Mouse (Mus musculus) thymus, postnatal 0 days (tissue): ENCODE results near the gene Maz. TPM values are rescaled to one million over a fixed set of nuclear protein-coding genes. Genes with fewer than 3 reads are reported as not detected.

Source experiments
- DNase-seq: peaks from one replicate; pipeline ENCODE4 v3.0.0-alpha.2; 2015; ENCODE audit warnings: low spot score
- polyA plus RNA-seq: library from polyadenylated mRNA; unstranded; fragments of >200 nt; fragmentation: Nextera tagmentation; extraction: Ambion mirVana; gene quantifications from 2 replicates; pipeline ENCODE4 v1.2.1, GENCODE M21; 2015

Maz gene
- polyA plus RNA-seq, 1 experiment from 2014 or later, result 132 TPM

DNA sequence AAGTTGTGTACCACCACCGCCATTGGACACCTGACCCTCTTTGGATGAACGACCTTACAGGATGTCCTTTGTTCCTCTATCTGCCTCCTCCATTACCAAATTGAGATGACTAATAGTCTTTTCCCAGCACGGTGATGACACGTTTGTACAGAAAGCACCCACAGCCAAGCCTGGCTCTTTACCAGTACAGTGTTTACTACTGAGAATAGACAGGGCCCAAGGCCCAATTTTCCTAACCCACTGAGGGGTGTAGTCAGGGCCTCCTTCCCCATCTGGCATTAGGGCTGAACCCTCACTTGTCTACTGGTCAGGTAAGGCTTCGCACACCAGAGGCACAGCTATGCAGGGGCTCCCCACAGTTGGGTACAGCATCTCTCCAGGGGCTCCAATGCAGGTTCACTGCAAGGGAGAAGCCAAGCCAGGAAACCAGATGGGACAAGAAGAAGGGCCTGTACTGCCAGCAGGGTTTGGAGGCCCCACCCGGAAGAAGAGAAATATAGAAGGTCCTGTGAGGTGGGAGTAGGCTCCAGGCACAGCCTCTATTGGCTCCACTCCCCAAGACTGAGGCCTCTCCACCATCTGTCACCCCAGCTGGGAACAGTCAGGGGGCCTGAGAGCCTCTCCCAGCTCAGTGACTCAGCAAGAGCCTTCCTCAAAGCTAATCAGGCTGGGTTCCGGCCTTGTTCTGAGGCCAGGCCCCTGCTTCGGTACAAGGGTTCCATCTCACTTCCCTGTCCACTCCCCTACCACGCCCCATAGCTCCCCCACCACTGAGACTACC lies 18.4 kb downstream of the Maz start:
- peak; percentile 21 for DNase-seq

GRCm38 (mm10) chr7:127007313-127008024 lies 19.4 kb downstream of the Maz start:
- DNase-seq, result no peak

GRCm38 (mm10) chr7:127004122-127004875 lies 22.5 kb downstream of the Maz start:
- no peak for DNase-seq

DNA sequence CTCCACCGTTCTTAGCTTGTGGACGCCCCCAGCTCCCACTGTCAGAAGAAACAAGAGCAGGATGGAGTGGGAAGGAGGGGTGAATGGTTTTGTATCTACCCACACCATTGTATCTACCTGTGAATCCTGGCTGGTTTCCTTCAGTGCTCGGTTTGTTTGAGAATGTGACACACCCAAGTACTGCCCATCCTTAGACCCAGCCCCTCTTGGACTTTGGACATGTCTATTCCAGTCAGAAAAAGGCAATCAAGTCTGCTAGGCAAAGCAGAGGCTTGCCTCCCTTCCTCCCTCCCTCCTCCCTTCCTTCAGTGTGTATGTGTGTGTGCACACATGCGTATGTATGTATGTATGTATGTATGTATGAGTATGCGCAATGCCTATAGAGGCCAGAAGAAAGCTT lies 23.2 kb downstream of the Maz start:
- no peak for DNase-seq

- peak; percentile 42 for DNase-seq
Observed at GRCm38 (mm10) chr7:126999568-126999967, 27.3 kb downstream of the Maz start.

DNA sequence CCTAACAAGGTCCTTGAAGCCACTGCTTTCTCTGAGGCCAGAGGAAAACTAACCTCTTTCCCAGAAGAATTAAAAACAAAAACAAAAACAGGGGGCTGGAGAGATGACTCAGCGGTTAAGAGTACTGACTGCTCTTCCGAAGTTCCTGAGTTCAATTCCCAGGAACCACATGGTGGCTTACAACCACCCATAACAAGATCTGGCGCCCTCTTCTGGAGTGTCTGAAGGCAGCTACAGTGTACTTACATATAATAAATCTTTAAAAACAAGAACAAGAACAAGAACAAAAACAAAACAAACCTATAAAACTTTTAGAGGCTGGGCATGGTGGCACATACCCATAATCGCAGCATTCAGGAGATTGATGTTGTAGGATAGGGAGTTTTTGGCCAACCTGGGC lies 30.4 kb downstream of the Maz start:
- DNase-seq, result no peak

DNA sequence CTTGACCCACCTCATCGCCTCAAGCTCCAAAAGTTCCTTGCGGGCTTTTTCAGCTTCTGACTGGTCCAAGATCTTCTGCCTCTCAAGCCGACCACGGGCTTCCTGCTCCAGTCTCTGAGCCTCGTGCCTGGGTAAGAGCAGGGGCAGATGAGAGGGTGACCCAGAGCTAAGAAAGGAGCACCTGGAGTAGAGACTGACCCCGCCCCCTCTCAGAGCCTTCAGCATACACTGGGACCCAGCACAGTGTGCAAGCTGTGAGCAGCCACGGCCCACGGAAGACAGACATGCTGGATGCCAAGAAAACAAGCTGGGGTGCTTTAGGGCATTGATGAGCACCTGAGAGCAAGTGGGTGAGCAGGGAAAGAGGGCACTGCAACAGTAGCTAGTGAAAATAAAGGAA lies 38.0 kb downstream of the Maz start:
- no peak for DNase-seq

- DNase-seq, result peak; percentile 32
Observed at GRCm38 (mm10) chr7:126986319-126986718, 40.5 kb downstream of the Maz start.

GRCm38 (mm10) chr7:126984667-126985444 lies 42.0 kb downstream of the Maz start:
- DNase-seq, result no peak

- no peak for DNase-seq
Observed at GRCm38 (mm10) chr7:126983113-126983512, 43.7 kb downstream of the Maz start.

DNA sequence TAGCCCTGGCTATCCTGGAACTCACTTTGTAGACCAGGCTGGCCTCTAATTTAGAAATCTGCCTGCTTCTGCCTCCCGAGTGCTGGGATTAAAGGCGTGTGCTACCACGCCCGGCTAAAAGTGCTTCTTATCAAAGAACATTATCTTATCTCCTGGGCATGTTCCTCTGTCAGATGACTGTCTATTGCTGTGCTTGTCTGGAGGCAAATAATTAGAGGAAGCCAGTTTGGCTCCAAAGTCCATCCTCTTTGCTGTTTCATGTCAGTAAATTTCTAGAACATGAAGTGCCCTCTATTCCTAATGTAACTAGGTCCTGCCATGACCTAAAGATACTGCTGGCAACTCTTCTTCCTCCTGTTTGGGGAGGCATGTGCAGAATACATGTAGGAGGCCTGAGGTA lies 44.8 kb downstream of the Maz start:
- no peak for DNase-seq

GRCm38 (mm10) chr7:126981601-126982000 lies 45.2 kb downstream of the Maz start:
- DNase-seq, result no peak

- no peak for DNase-seq
Observed at GRCm38 (mm10) chr7:126978841-126979240, 48.0 kb downstream of the Maz start.

DNA sequence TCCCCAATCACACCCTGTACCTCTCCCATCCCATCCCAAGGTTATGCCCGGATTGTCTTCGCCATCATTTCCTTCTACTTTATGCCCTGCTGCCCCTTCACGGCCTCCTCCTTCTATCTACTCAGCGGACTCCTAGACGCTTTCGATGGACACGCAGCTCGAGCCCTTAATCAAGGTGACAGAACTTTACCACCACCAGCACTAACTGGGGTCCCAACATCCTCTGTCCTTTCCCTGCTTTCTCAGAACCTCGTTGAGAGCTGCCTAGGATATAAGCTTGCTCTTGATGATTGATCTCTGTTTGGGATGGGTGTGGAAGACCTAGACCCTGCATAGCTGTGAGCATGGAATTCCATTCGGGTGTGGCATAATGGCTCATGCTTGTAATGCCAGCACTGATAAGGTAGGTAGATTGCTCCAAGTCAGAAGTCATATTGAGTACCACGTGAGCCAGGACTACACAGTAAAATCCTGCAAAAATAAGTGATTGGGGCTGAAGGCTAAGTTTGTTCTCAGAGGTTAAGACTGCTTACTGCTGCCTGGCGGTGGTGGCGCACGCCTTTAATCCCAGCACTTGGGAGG lies 49.9 kb downstream of the Maz start:
- DNase-seq, result no peak

DNA sequence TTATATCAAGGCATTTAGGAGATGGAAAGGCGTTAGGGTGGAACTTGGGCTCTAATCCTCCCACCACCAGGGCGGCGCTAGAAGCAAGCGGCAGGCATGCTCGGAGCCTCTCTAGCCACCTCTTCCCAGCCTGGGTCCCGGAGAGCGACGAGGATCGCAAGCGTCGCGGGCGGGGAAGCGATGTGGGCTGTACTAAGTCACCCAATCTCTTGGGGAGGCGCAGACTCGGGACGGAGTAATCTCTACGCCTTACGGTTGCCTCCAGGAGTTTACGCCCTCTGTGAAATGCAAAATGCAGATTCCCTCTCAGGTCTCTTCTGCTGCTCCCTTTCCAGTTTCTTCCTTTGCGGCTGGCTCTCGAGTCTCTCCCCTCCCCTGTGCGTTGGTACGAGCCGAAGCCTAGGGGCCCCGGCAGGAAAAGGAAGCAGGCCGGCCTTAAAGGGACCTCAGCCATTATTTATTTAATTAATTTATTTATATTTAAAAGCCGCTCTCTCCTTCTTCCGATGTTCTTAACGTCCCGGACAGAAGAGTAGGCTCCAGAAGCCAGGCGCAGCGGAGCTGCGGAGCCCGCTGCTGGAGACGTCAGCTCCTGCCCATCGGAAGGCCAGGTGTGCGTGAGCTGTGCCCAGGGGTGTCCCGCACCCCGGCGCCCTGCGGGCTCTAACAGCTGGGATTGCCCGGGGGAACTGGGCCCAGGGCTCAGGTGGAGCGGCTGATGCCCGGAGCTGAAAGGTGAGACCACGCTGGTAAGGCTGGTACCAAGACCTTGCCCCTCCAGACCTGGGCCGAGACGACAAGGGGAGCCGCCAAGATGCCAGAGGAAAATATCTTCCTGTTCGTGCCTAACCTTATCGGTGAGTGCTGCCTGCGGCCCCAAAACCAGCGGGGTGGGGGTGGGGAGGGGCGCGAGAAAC lies 50.6 kb downstream of the Maz start, which contains the start of gene Cdiptos:
TSS of gene Cdiptos (minus strand) at position 149 of the 917 bp plus-strand sequence.
- peak; percentile 97 for DNase-seq

- no peak for DNase-seq
Observed at GRCm38 (mm10) chr7:126975893-126975949, 51.1 kb downstream of the Maz start, which contains the start of gene Cdipt. Gene Cdipt (plus strand): TSS chr7:126975914.

DNA sequence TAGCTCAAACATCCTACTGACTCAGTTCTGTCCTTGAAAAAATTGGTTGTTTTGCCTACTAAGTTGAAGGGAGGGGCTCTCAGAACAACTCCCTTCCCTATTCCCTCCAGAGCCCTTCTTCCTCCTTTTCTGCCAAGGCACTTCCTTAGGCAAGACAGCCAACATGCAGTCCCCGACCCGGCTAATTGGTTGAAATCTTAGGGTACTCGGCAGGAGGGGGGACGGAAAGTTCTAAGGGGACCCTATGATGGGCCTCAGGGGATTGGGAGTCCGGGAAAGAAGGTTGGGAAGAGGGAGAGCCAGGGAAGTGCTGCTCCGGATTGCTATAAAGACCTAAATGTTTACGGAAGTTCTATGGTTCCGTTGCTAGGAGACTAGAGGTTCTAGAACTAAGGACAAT lies 51.3 kb downstream of the Maz start:
- no peak for DNase-seq
